Mouse (Mus musculus) ES-E14 (cell line): ENCODE data around the gene Vmn1r75. TPM values are rescaled to one million over a fixed set of nuclear protein-coding genes. Genes with fewer than 3 reads are reported as not detected.

Source experiments
- DNase-seq: peaks from one replicate; pipeline ENCODE4 v3.0.0-alpha.2; 2013; ENCODE audit warnings: low read depth, low spot score
- H3K27ac ChIP-seq: 2 replicates; pipeline ENCODE4 v1.5.1; 2012; ENCODE audit warnings: low read depth, mild to moderate bottlenecking, low read length, moderate library complexity, mixed read lengths; ENCODE audit not compliant: poor library complexity, insufficient read depth, severe bottlenecking
- H3K36me3 ChIP-seq: 2 replicates; pipeline ENCODE4 v1.6.1; 2012; ENCODE audit warnings: mild to moderate bottlenecking, low read length, moderate library complexity, mixed read lengths; ENCODE audit not compliant: control insufficient read depth, poor library complexity, insufficient read depth, severe bottlenecking
- H3K4me1 ChIP-seq, 2 experiments: fragments of 150-350 bp in 1 of 2; sonication (generic) in 1 of 2; 2 replicates each; pipeline ENCODE4 v1.6.1; 2012; ENCODE audit warnings: low read length in 2 of 2, mild to moderate bottlenecking in 1 of 2, mixed read lengths in 1 of 2; ENCODE audit not compliant: control insufficient read depth in 2 of 2, insufficient read depth in 2 of 2, poor library complexity in 1 of 2
- H3K4me3 ChIP-seq, 2 experiments: fragments of 150-350 bp in 1 of 2; sonication (generic) in 1 of 2; 2 replicates each; pipeline ENCODE4 v1.5.1; 2012; ENCODE audit warnings: low read length in 2 of 2, low read depth in 1 of 2, mild to moderate bottlenecking in 1 of 2, mixed read lengths in 1 of 2; ENCODE audit not compliant: insufficient read depth in 1 of 2, poor library complexity in 1 of 2, severe bottlenecking in 1 of 2
- H3K9ac ChIP-seq: 2 replicates; pipeline ENCODE4 v1.6.1; 2012; ENCODE audit warnings: low read depth, mild to moderate bottlenecking, low read length, mixed read lengths; ENCODE audit not compliant: poor library complexity, insufficient read depth, severe bottlenecking
- H3K9me3 ChIP-seq: fragments of 150-350 bp; sonication (generic); 2 replicates; pipeline ENCODE4 v1.6.1; 2012; ENCODE audit warnings: low read depth, mild to moderate bottlenecking, low read length; ENCODE audit not compliant: control insufficient read depth, insufficient read depth
- CHD2 ChIP-seq: IDR thresholded peaks from 2 replicates; pipeline ENCODE4 v1.6.1; 2014; ENCODE audit warnings: mild to moderate bottlenecking, low read depth, low read length, inconsistent platforms
- HCFC1 ChIP-seq: IDR thresholded peaks from 2 replicates; pipeline ENCODE4 v1.6.1; 2012; ENCODE audit warnings: low read length, inconsistent platforms, borderline replicate concordance; ENCODE audit not compliant: insufficient read depth
- MAFK ChIP-seq: IDR thresholded peaks from 2 replicates; pipeline ENCODE4 v1.6.1; 2014; ENCODE audit warnings: mild to moderate bottlenecking, low read depth, low read length, inconsistent platforms; ENCODE audit not compliant: insufficient read depth
- ZC3H11A ChIP-seq: IDR thresholded peaks from 2 replicates; pipeline ENCODE4 v1.6.1; 2012; ENCODE audit warnings: low read depth, mild to moderate bottlenecking, inconsistent platforms, low read length, borderline replicate concordance
- ZNF384 ChIP-seq: IDR thresholded peaks from 2 replicates; pipeline ENCODE4 v1.6.1; 2012; ENCODE audit warnings: low read depth, low read length, inconsistent platforms
- in situ Hi-C, 2 experiments: fragments of 600-800 bp; cut with MboI; formaldehyde crosslinking; loops; one replicate each; pipeline ENCODE4 v1.15.1; 2025; ENCODE audit warnings: low sequenced_read_pairs in 2 of 2, inconsistent platforms in 1 of 2; ENCODE audit not compliant: unreplicated experiment in 2 of 2
- total RNA-seq: library from RNA; depleted of rRNA; stranded (reverse); fragments of 300-350 nt; gene quantifications from 2 replicates; pipeline ENCODE4 v1.2.3, GENCODE M21; 2012; rRNA removed

Gene Vmn1r75
- not detected in 2 replicates for total RNA-seq

DNA sequence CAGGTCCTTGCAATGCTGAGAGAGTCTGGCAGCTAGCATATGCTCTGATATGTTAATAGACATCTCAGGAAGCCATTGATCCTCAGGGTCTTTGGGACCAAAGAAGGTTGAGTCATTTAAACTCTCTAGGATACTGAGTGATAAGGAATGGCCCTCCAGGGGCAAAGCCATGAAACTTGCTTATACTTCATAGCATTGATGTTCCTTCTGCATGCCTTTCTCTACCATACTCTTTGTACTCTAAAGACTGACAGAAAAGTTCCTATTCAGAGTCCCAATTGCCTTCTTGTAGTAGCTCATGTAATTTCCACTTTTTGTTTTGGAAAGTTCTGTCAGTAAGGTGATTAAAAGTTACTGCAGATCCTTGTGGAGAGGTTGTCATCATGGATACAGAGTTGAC, at the start of gene Vmn1r75:
Gene Vmn1r75 (plus strand): TSS at position 301 of the 400 bp plus-strand sequence.
- in situ Hi-C loops: no loop called here
- no peaks in the 10 kb centered on the region for H3K4me1 ChIP-seq
- H3K36me3 ChIP-seq: no peaks in the 10 kb centered on the region

DNA sequence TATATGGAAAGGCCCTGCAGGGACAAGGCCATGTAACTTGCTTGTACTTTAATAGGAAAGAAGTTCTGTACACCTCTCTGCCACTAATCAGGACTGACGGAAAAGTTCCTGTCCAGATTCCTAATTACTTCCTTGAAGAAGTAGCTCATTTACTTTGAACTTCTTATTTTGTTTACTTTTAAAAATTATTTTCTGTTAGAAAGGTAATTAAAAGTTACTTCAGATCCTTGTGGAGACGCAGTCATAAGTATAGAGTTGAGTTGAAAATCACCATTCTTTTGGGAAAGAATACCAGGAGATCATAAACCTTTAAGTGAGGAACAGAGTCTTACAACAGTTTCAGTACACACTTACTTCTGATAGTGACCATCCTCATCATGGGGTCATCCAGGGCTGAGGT, 40.8 kb upstream of the Vmn1r75 start, which contains the start of gene Vmn1r74:
Gene Vmn1r74 (plus strand): TSS at position 301 of the 400 bp plus-strand sequence.
- no peak for DNase-seq
- no peaks in the 10 kb centered on the region for H3K9me3 ChIP-seq
- TF ChIP-seq ZC3H11A: no peak
- no peak for TF ChIP-seq HCFC1
- no peak for TF ChIP-seq CHD2
- no peak for TF ChIP-seq MAFK
- no peak for TF ChIP-seq ZNF384

More for the DNA sequence above, at the start of gene Vmn1r75:
- Histone ChIP-seq H3K9me3 (no peaks in the 10 kb centered on the region), H3K4me3 (no peak within 1 kb of the TSS), H3K27ac (no peak within 1 kb of the TSS), H3K9ac (no peak within 1 kb of the TSS)
- no peak for TF ChIP-seq HCFC1
- TF ChIP-seq ZC3H11A: no peak
- no peak for TF ChIP-seq CHD2
- no peak for TF ChIP-seq ZNF384
- no peak for TF ChIP-seq MAFK
- no peak for DNase-seq

More for the DNA sequence above, 40.8 kb upstream of the Vmn1r75 start, which contains the start of gene Vmn1r74:
- Histone ChIP-seq H3K4me1 (no peaks in the 10 kb centered on the region), H3K9ac (no peak within 1 kb of the TSS), H3K4me3 (no peak within 1 kb of the TSS), H3K27ac (no peak within 1 kb of the TSS), H3K36me3 (no peaks in the 10 kb centered on the region)
- in situ Hi-C loops: no loop called here

Other genes with a start within 250 kb of the Vmn1r75 start
- gene Vmn1r72, start 194.5 kb upstream of the Vmn1r75 start, total RNA-seq: not detected in 2 replicates
- not detected in 2 replicates for gene Vmn1r73, start 144.4 kb upstream of the Vmn1r75 start, total RNA-seq
- not detected in 2 replicates for gene Vmn1r74, start 40.6 kb upstream of the Vmn1r75 start, total RNA-seq
- not detected in 2 replicates for gene Vmn1r76, start 63.6 kb downstream of the Vmn1r75 start, total RNA-seq
- not detected in 2 replicates for gene Vmn1r77, start 162.1 kb downstream of the Vmn1r75 start, total RNA-seq